Mouse (Mus musculus): Measurements from ENCODE around the gene Prrt3.

The Prrt3 gene

DNA sequence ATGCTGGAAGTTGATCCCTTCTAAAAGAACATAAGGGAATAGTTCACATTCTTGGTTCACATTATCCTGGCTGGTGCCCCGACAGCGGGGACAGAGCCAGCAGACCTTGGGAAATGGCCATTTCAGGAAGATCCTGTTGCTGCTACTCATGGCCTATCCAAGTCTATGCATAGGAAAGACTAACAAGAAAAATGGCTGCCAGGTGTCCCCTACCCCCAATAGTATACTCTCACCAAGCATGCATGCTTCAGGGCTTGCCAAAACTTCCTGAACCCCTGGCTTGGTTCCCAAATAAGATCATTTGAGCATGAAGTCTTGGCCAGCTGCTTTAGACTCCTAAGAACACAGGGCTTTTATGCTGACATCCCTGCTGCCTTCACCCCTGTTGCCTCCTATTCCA, 49.9 kb downstream of the Prrt3 start:
- no peak for DNase-seq (ENCODE audit: low read depth, low spot score)

DNA sequence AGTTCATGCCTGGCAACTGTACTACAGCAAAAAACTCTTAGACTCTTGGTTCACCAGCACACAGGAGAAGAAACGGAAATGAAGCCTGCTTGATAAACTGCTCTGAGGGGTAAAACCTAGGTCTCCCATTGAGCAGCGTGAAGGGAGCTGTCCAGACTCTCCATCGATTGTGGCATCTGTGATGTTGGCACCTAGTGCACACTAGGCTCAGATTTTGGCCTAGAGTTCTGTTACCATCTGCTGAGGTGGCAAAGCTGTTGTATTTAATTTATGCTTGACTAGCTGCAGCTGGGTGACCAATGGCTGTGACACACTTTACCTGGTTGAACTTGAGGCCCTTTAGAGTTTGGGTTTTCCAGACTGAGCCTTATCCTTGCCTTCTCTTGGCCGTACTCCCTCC, 54.1 kb downstream of the Prrt3 start:
- DNase-seq (ENCODE audit: low read depth, low spot score), result no peak

DNA sequence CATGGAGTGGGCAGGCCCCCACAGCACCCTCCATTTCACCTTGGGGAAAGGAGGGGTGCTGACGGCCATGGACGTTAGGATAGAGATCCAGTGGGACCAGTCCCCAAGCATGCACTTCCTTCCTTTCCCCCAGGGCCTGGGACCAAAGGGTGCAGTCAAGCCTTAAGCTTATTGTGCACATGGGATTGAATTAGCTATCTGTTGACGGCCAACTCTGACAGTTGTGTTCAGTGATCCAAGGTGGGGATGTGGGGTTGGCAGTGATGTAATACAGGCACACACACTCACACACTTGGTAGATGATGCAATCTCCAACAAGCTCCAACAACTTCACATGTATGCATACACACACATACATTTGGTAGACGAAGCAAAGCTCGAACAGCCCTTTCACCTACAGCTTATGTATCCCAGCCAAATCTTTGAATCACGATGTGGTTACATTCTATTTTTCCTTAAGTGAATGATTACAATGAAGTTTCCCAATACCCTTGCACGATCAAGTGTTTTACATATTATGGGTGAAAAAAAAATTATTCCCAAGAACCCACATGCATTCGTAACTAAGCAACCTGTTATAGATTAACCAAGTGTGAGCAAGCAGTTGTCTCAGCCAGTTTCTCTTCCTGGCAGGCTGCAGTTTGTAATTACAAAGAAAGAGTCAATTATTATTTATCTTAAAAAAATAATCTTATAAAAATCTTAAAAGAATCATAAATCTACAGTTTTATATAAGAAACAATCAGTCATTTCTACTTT, 57.3 kb downstream of the Prrt3 start:
- DNase-seq (ENCODE audit: low read depth, low spot score), result no peak

All from c-Kit-negative CD71-positive TER-119-positive erythroid progenitor cells, embryonic 14.5 days (primary cell).